Mouse (Mus musculus): ENCODE results near the gene Ovol2. TPM values are rescaled to one million over a fixed set of nuclear protein-coding genes. Genes with fewer than 3 reads are reported as not detected.
A peak's percentile ranks its signal among the peaks of the same experiment; 100 is the strongest.
"Not testable (repeated sequence)": the region's sequence is repeated elsewhere in the genome, so short reads cannot be mapped to it uniquely, and the experiment has no call there.

The Ovol2 gene
- polyA plus RNA-seq, 1 experiment from 2014 or later = 0.16 TPM

DNA sequence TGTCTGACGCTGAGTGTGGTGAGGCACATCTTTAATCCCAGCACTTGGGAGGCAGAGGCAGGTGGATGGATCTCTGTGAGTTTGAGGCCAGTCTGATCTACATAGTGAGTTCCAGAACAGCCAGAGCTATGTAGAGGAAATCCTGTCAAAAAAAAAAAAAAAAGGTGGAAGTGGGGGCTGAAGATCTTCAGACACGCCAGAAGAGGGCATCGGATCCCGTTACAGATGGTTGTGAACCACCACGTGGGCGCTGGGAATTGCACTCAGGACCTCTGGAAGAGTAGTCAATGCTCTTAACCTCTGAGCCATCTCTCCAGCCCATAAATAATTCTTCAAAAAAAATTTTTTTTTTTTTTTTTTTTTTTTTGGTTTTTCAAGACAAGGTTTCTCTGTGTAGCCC is 6.2 kb upstream of the Ovol2 start:
- WGBS = 72% methylated on average over 6 of the region's 6 CpGs
- not testable (repeated sequence) for H3K9ac ChIP-seq; H3K4me1 ChIP-seq; H3K36me3 ChIP-seq; H3K9me3 ChIP-seq; ATAC-seq (ENCODE audit: low FRiP score, low read depth); H3K27ac ChIP-seq; H3K4me3 ChIP-seq; H3K4me2 ChIP-seq (replicated peaks)
- H3K27me3 ChIP-seq (replicated peaks) = peaks cover 22% of the 10 kb centered on the region

DNA sequence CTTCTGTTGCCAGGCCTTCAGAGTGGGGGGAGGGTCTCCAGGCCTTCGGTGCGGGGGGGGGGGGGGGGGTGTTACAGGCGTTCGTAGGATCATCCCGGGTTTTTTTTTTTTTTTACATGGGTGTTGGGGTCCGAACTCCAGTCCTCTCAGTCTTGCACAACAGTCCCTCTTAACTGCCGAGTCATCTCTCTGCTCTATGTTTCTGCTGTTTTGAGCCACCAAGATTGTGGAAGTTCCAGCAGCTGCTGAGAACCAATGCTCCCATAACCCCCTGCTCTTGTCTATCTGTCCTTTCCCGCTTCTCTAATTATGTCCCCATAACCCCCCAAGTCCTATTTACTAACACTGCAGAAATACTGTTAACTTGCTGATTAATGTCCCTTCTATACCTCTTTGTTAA is 5.8 kb upstream of the Ovol2 start:
- Histone ChIP-seq H3K27ac (no peak overlapping the region), H3K27me3 (replicated peaks) (peaks cover 26% of the 10 kb centered on the region), H3K9me3 (no peaks in the 10 kb centered on the region), H3K4me2 (replicated peaks) (no peak overlapping the region), H3K9ac (no peak overlapping the region), H3K4me1 (peaks cover 4% of the 10 kb centered on the region; the same call in 1 of the 2 replicates), H3K36me3 (no peaks in the 10 kb centered on the region), H3K4me3 (no peak overlapping the region)
- 82% methylated on average over 7 of the region's 8 CpGs for WGBS
- ATAC-seq (ENCODE audit: low FRiP score, low read depth) = no peak

- Histone ChIP-seq H3K27me3 (replicated peaks) (peaks cover 31% of the 10 kb centered on the region), H3K36me3 (no peaks in the 10 kb centered on the region), H3K4me2 (replicated peaks) (no peak overlapping the region), H3K4me1 (peaks cover 6% of the 10 kb centered on the region; the same call in 1 of the 2 replicates), H3K4me3 (no peak overlapping the region), H3K9me3 (no peaks in the 10 kb centered on the region), H3K9ac (no peak overlapping the region), H3K27ac (no peak overlapping the region)
- WGBS = 75% methylated on average over 3 of the region's 3 CpGs
- no peak for ATAC-seq (ENCODE audit: low FRiP score, low read depth)
Observed at GRCm38 (mm10) chr2:144337230-144337629, 5.3 kb upstream of the Ovol2 start.

DNA sequence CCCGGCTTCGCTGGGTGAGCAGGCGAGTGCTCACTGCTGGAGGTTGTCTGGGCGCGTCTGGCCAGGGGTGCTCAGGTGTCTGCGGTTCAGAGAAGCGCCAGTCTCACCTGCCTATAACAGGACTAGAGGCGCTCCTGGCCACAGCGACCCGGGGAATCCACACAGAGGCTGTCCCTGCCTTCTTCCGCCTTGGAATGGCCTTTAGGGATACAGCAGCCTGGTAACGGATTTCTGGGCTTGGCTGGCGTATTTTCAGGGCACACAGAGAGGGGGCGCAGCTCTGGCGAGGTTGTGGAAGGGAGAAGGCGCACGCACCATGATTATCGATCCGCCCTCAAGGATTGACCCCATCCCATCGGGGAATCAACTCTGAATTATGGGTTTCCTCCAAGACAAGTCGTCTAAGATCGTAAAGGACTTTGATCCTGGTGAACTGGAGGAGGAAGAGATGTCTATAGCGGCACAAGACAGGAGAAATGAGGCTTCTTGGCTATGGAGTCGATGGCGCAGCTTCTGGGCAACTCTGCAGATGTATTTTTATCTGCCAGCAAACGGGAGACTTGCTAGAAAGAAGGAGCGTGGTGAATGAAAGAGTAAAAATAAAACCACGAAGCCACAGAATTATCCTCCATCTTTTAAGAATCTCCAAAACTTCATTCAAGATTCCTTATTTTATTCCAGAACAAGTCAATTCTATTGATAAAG is 1.3 kb upstream of the Ovol2 start:
- Histone ChIP-seq H3K9ac (no peak overlapping the region), H3K4me1 (peaks cover 36% of the 10 kb centered on the region), H3K4me3 (peak overlapping the region; percentile 21), H3K36me3 (no peaks in the 10 kb centered on the region), H3K9me3 (no peaks in the 10 kb centered on the region), H3K27me3 (replicated peaks) (peaks cover 69% of the 10 kb centered on the region), H3K4me2 (replicated peaks) (peak overlapping the region; percentile 96), H3K27ac (no peak overlapping the region)
- ATAC-seq (ENCODE audit: low FRiP score, low read depth) = no peak
- WGBS = 6% methylated on average over 28 of the region's 28 CpGs

GRCm38 (mm10) chr2:144332486-144332885 is 540 bp upstream of the Ovol2 start:
- no peak for ATAC-seq (ENCODE audit: low FRiP score, low read depth)
- Histone ChIP-seq H3K4me3 (peak overlapping the region; percentile 45), H3K27ac (no peak overlapping the region), H3K27me3 (replicated peaks) (peaks cover 75% of the 10 kb centered on the region), H3K36me3 (no peaks in the 10 kb centered on the region), H3K9ac (no peak overlapping the region), H3K4me2 (replicated peaks) (peak overlapping the region; percentile 96), H3K9me3 (no peaks in the 10 kb centered on the region), H3K4me1 (peaks cover 36% of the 10 kb centered on the region)
- WGBS = 5% methylated on average over 9 of the region's 9 CpGs

DNA sequence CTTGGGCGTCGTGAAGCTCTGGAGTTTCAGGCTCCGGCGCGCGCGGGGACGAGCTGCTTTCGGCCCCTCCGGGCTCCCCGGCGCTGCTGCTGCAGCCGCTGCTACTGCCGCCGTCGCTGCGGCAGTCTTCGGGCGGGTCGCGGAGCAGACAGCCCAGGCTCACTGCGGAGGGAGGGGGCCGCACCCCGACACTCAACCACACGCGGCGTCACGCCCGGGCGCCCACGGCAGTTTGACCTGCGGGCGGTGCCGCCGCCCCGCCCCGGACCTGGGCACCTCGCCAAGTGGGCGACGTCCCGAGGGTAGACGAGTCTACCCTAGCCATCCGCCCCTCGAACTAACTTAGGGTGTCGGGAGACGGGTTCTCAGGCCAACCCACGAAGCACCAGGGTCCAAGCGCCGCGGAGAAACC is 980 bp downstream of the Ovol2 start:
- under 1% methylated on average over 50 of the region's 50 CpGs for WGBS
- no peak overlapping the region for H3K27ac ChIP-seq

DNA sequence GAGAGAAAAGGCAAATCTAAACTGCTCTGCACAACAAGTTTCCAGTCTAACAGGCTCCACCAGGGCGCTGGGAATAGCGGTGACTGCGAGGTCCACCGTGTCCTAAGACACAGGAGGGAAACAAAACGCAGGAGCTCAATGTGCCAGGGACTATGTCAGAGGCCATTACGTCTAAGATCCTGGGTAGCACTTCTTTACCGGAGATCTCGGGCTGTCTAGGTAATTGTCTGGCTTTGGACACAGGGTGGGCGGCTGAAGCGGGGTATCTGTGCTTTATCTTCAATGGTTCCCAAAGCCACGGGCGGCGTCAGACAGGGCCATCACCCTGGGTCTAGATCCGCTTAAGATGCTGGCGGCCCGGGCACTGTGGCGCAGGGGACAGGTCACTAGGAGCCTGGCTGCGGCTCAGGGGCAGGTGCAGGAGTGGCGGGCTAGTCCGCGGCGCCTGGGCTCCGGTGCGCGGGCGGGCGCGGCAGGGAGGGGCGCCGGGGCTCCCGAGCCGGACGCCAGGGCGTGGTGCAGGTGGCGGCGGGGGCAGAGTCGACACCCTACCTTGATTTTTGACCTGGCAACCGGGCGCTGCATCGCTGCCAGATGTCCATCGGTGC is 1.5 kb downstream of the Ovol2 start:
- H3K4me2 ChIP-seq (replicated peaks) = peak overlapping the region; percentile 96
- H3K4me3 ChIP-seq = peak overlapping the region; percentile 45
- H3K27ac ChIP-seq = no peak overlapping the region
- no peaks in the 10 kb centered on the region for H3K9me3 ChIP-seq
- H3K4me1 ChIP-seq = peaks cover 36% of the 10 kb centered on the region
- no peaks in the 10 kb centered on the region for H3K36me3 ChIP-seq
- WGBS = under 1% methylated on average over 41 of the region's 41 CpGs
- 0 out of 2 replicates have a peak, but pooled peaks have one; percentile 11 for ATAC-seq (ENCODE audit: low FRiP score, low read depth)
- H3K9ac ChIP-seq = peak overlapping the region; percentile 42; the same call in 1 of the 2 replicates
- peaks cover 75% of the 10 kb centered on the region for H3K27me3 ChIP-seq (replicated peaks)

More for the DNA sequence above, 980 bp downstream of the Ovol2 start:
- Histone ChIP-seq H3K4me2 (replicated peaks) (peak overlapping the region; percentile 96), H3K9ac (peak overlapping the region; percentile 42; the same call in 1 of the 2 replicates), H3K4me3 (peak overlapping the region; percentile 45), H3K9me3 (no peaks in the 10 kb centered on the region), H3K36me3 (no peaks in the 10 kb centered on the region), H3K27me3 (replicated peaks) (peaks cover 75% of the 10 kb centered on the region), H3K4me1 (peaks cover 36% of the 10 kb centered on the region)
- peak; percentile 50 for ATAC-seq (ENCODE audit: low FRiP score, low read depth)

DNA sequence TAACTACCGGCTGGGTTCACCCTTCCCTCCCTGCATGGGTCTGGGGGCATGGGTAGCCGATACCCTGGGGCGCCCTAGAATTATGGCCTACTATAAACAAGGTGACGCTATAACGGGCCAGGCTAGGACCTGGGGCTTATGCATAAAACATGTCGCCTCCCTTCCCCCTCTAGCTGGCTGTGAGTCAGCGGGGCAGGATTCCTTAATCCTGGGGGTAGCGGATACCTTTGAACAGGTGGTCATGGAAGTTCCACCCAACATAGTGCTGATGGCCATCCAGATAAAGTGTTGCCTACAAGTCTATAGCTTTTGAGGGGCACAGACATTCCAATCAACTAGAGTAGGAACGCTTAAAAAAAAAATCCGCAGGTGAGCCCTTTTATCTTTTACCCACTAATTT is 2.0 kb downstream of the Ovol2 start:
- Histone ChIP-seq H3K27ac (no peak overlapping the region), H3K27me3 (replicated peaks) (peaks cover 71% of the 10 kb centered on the region), H3K4me2 (replicated peaks) (peak overlapping the region; percentile 96), H3K36me3 (no peaks in the 10 kb centered on the region), H3K9ac (no peak overlapping the region), H3K4me1 (peaks cover 36% of the 10 kb centered on the region), H3K9me3 (no peaks in the 10 kb centered on the region), H3K4me3 (peak overlapping the region; percentile 45)
- no peak for ATAC-seq (ENCODE audit: low FRiP score, low read depth)
- under 1% methylated on average over 10 of the region's 10 CpGs for WGBS

GRCm38 (mm10) chr2:144329451-144329850 is 2.5 kb downstream of the Ovol2 start:
- no peak overlapping the region for H3K4me3 ChIP-seq
- H3K4me2 ChIP-seq (replicated peaks) = peak overlapping the region; percentile 96
- no peak for ATAC-seq (ENCODE audit: low FRiP score, low read depth)
- WGBS = 2% methylated on average over 10 of the region's 10 CpGs
- H3K27ac ChIP-seq = no peak overlapping the region
- no peaks in the 10 kb centered on the region for H3K9me3 ChIP-seq
- peaks cover 66% of the 10 kb centered on the region for H3K27me3 ChIP-seq (replicated peaks)
- H3K4me1 ChIP-seq = peaks cover 36% of the 10 kb centered on the region
- no peak overlapping the region for H3K9ac ChIP-seq
- no peaks in the 10 kb centered on the region for H3K36me3 ChIP-seq

- Histone ChIP-seq H3K36me3 (no peaks in the 10 kb centered on the region), H3K4me1 (0 out of 2 replicates have a peak, but pooled peaks cover 1% of the 10 kb centered on the region), H3K4me3 (no peak overlapping the region), H3K27ac (no peak overlapping the region), H3K4me2 (replicated peaks) (no peak overlapping the region), H3K9me3 (no peaks in the 10 kb centered on the region), H3K27me3 (replicated peaks) (peaks cover 14% of the 10 kb centered on the region), H3K9ac (no peak overlapping the region)
- ATAC-seq (ENCODE audit: low FRiP score, low read depth) = no peak
- WGBS = 81% methylated on average over 3 of the region's 3 CpGs
Observed at GRCm38 (mm10) chr2:144324218-144324617, 7.7 kb downstream of the Ovol2 start.

GRCm38 (mm10) chr2:144311372-144311771 is 20.6 kb downstream of the Ovol2 start:
- no peak overlapping the region for H3K27ac ChIP-seq
- no peak for ATAC-seq (ENCODE audit: low FRiP score, low read depth)
- no peaks in the 10 kb centered on the region for H3K4me1 ChIP-seq
- H3K36me3 ChIP-seq = no peaks in the 10 kb centered on the region
- no peak overlapping the region for H3K4me2 ChIP-seq (replicated peaks)
- no peaks in the 10 kb centered on the region for H3K9me3 ChIP-seq
- no peak overlapping the region for H3K4me3 ChIP-seq
- 88% methylated on average over 2 of the region's 2 CpGs for WGBS
- no peak overlapping the region for H3K9ac ChIP-seq
- no peaks in the 10 kb centered on the region for H3K27me3 ChIP-seq (replicated peaks)

GRCm38 (mm10) chr2:144310273-144310672 is 21.7 kb downstream of the Ovol2 start:
- ATAC-seq (ENCODE audit: low FRiP score, low read depth) = no peak

More at GRCm38 (mm10) chr2:144310273-144310672, 21.7 kb downstream of the Ovol2 start:
- 53% methylated on average over 5 of the region's 5 CpGs for WGBS
- Histone ChIP-seq H3K9me3 (no peaks in the 10 kb centered on the region), H3K4me2 (replicated peaks) (no peak overlapping the region), H3K36me3 (no peaks in the 10 kb centered on the region), H3K27ac (no peak overlapping the region), H3K4me3 (no peak overlapping the region), H3K9ac (no peak overlapping the region), H3K27me3 (replicated peaks) (no peaks in the 10 kb centered on the region), H3K4me1 (no peaks in the 10 kb centered on the region)

Measured in neural tube, embryonic 12.5 days (tissue).